Mouse (Mus musculus) midbrain, embryonic 10.5 days (tissue): ENCODE measurements around the gene Srebf1. TPM values are rescaled to one million over a fixed set of nuclear protein-coding genes. Genes with fewer than 3 reads are reported as not detected.

Experiments used
- microRNA-seq: library from miRNA; unstranded; fragments of <30 nt; microRNA quantifications from one replicate; pipeline ENCODE4, GENCODE M21; 2017
- polyA plus RNA-seq: library from polyadenylated mRNA; unstranded; fragments of >200 nt; fragmentation: Nextera tagmentation; extraction: Ambion mirVana; gene quantifications from 2 replicates; pipeline ENCODE4 v1.2.1, GENCODE M21; 2016

The Srebf1 gene
- polyA plus RNA-seq, 1 experiment from 2014 or later, result 47.0 TPM

Small RNA genes within 50 kb of the gene (microRNA-seq; reads per million reads assigned to microRNA genes)
- gene Mir6921, result not detected
- gene Mir6922, result 1.2 reads per million

Other genes starting within 250 kb of the Srebf1 start
- gene Pemt, start 176.1 kb downstream of the Srebf1 start, polyA plus RNA-seq, result 8.6 and 10.8 TPM in 2 replicates
- gene Rai1, start 117.6 kb downstream of the Srebf1 start, polyA plus RNA-seq, result 23.4 and 23.9 TPM in 2 replicates
- gene Tom1l2, start 130.3 kb upstream of the Srebf1 start, polyA plus RNA-seq, result 17.6 and 26.2 TPM in 2 replicates
- 1.7 and 1.8 TPM in 2 replicates for gene Drc3, start 130.7 kb upstream of the Srebf1 start, polyA plus RNA-seq
- gene Gid4, start 194.6 kb upstream of the Srebf1 start, polyA plus RNA-seq, result 31.7 and 32.5 TPM in 2 replicates
- gene Atpaf2, start 195.9 kb upstream of the Srebf1 start, polyA plus RNA-seq, result 51.8 and 52.1 TPM in 2 replicates
- gene Drg2, start 232.0 kb upstream of the Srebf1 start, polyA plus RNA-seq, result 129 and 131 TPM in 2 replicates
- gene Myo15, start 246.8 kb upstream of the Srebf1 start, polyA plus RNA-seq, result 0.04 and 0.05 TPM in 2 replicates